Mouse (Mus musculus): ENCODE data around the gene Tspan15. TPM values are rescaled to one million over a fixed set of nuclear protein-coding genes. Genes with fewer than 3 reads are reported as not detected.
A peak's percentile ranks its signal among the peaks of the same experiment; 100 is the strongest.

Tspan15 gene
- total RNA-seq, 4 experiments from 2014 or later: 10.2 to 14.8 (median 13.5) TPM

- DNase-seq (ENCODE audit: low spot score in 2 of 2): peak; percentile 19 to 76
Observed at GRCm38 (mm10) chr10:62192701-62193157, 38.3 kb downstream of the Tspan15 start.

- DNase-seq (ENCODE audit: low spot score in 2 of 2): no peak
Observed at GRCm38 (mm10) chr10:62190821-62191220, 40.2 kb downstream of the Tspan15 start.

GRCm38 (mm10) chr10:62189910-62190309, 41.1 kb downstream of the Tspan15 start:
- DNase-seq (ENCODE audit: low spot score in 2 of 2): no peak

DNA sequence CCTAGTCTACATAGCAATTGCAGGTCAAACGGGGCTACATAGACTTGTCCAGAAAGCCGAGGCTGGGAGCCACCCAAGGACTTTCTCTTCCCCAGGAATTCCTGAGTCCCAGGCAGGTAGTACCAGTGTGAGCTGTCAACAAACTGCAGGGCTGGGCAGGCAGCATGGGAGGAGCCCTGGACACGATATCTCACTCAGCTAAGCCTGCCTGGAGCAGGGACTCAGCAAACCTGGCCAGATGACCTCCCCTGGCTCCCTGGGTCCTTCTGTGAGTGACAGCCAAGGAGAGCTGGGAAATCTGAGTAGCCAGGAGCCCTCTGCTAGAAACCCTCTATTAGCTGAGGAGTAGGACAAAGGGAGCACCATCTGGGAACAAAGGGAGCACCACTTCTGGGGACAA, 41.7 kb downstream of the Tspan15 start:
- DNase-seq (ENCODE audit: low spot score in 2 of 2): no peak

- DNase-seq (ENCODE audit: low spot score in 2 of 2): peak in 1 of 2 experiments; percentile 89
Observed at GRCm38 (mm10) chr10:62186882-62187281, 44.2 kb downstream of the Tspan15 start.

- peak; percentile 84 to 94 for DNase-seq (ENCODE audit: low spot score in 2 of 2)
Observed at GRCm38 (mm10) chr10:62183053-62183452, 48.0 kb downstream of the Tspan15 start.

DNA sequence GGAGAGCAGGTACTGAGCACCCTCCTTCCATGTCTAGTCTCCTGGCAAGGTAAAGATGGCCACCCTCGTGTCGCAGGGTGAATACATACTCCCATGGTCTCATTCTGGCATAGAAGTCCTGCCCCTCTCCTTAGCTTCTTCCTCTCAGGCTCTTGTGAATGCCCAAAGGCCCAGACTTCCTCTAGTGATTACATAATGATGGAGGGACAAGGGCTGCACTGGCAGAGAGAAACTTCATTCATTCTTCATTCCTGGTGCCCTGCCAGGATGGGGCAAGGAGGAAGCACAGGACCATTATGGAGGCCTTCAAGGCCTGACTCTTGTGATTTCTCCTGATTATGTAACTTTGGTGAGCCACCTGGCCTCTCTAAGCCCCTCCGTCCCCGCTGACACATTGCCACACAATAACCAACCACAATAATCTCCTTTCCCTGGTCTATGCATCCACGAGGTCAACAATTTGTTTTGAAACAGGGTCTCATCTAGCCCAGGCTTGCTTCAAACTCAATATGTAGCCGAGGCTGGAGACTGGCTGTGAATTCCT, 48.5 kb downstream of the Tspan15 start:
- DNase-seq (ENCODE audit: low spot score in 2 of 2): no peak

DNA sequence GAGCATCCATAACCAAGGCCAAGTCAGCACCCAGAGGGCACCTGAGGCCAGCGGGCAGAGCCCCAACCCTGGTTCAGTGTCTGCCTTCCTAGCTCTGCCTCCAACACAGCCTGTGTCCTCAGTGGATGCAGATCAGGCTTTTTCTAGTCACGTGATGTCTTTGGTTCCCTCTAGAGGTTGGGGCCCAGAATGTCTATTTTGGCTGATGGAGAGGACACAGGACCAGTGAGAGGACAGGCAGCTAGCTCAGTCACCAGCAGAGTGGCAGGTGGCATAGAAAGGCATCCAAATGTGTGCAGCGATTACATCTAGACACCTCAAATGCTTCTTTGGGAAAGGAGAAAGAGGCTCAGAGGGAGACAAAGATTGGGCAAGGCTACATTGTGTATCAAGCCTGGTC, 49.4 kb downstream of the Tspan15 start:
- no peak for DNase-seq (ENCODE audit: low spot score in 2 of 2)

DNA sequence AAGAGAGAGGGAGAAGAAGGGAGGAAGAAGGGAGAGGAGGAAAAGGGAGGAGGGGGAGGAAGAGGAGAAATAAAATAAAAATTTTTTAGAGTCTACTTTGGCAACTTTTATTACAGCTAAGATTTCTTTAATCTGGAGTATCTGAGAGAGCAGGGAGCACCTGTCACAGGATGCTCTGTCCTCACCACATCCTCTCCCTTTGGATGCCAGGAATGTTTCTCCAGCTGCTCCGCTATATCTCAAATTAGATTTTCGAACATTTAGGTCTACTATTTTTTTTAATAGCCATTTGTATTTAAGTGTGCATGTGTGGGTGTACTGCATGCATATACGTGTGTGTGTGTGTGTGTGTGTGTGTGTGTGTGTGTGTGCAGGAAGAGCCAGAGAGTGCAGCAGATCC, 51.1 kb downstream of the Tspan15 start:
- no peak for DNase-seq (ENCODE audit: low spot score in 2 of 2)

DNA sequence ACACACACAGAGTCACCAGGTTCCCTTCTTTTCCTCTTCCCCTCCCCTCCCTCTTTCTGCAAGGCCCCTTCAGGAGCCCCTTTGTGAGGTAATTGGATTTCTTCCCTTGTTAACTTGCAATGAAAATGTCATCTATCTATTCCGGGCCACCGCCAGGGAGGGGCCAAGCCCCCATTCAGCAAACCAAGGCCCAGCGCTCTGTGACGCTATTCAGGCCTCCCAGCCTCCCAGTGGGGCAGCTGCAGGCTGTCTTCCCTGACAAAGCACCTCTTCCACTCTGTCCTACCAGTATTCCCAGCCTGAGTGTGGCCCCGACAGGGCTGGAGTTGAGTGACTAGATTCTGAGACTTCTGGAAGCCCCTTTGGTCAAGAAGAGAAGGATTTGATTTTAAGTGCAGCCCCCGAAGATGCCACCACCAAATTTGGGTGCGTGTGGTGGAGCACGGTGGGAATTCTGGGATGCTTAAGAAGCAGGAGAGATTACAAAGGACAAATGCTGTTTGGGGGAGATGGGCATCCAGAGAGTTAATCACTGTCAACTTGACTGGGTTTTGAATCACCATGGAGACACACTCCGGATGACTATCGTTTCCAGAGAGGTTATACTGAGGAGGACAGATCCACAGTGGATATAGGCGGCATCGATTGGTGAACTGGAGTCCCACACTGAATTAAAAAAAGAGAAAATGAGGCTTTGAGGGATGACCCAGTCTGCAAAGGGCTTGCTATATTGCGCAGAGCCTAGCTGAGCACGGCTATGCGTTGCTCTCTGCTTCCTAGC, 56.3 kb downstream of the Tspan15 start:
- DNase-seq (ENCODE audit: low spot score in 2 of 2): no peak

DNA sequence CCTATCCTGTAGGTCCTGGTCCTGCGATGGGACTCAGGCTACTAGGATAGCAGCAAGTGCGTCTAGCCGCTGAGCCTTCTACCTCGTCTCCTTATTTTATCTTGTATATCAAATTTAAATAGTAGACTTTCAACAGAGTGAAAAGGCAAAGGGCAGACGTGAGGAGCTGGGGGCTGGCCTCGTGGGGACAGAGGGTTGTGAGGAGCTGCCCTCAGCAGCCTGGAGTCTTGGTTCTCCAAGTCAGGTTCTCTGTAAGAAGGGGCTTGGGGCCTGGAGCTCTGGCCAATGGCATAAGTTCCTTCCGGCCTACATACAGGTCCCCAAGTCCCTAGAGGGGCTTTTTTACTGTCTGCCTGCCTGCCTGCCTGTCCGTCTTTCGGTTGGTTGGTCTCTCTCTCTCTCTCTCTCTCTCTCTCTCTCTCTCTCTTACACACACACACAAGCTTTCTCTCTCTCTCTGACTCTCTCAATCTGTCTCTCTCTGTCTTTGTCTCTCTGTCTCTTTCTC, 57.1 kb downstream of the Tspan15 start:
- no peak for DNase-seq (ENCODE audit: low spot score in 2 of 2)

- no peak for DNase-seq (ENCODE audit: low spot score in 2 of 2)
Observed at GRCm38 (mm10) chr10:62172841-62173553, 58.1 kb downstream of the Tspan15 start.

DNA sequence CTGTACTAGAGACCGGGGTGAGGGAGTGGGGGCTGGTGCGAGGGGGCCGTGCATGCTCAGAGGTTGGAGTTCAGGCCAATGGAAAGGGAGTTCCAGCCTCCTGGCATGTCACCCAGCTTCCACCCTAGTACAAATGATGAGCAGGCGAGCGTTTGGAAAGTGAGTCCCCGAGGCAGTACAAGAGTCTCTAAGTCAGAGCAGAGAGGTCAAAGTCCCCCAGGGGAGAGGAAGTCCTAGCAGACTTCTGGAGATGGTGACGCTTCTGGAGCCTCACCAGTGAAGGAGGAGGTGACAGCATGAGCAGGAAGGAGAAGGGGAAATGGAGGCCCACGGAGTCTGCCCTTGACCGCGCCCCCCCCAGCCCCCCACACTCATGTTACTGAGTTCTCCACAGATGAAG, 68.6 kb downstream of the Tspan15 start:
- no peak for DNase-seq (ENCODE audit: low spot score in 2 of 2)

DNA sequence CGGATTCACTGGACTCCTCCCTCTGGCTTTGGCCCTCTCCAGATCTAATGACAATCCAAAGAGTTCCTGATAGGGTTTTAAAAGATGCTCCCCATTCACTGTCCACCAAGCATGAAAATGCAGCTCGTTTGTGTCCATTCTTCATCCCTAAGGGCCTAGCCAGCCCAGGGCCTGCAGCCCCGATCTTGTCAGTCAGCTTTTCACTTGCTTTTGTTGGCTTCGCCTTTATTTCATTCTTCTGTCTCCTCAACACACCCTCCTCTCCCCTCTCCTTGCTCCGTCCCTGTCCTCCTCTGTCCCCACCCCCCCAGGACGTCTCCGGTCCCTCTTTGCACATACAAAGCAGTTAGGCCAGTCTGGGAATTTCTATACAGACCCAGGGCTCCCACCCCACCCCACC, 81.1 kb downstream of the Tspan15 start:
- DNase-seq (ENCODE audit: low spot score in 2 of 2): no peak

DNA sequence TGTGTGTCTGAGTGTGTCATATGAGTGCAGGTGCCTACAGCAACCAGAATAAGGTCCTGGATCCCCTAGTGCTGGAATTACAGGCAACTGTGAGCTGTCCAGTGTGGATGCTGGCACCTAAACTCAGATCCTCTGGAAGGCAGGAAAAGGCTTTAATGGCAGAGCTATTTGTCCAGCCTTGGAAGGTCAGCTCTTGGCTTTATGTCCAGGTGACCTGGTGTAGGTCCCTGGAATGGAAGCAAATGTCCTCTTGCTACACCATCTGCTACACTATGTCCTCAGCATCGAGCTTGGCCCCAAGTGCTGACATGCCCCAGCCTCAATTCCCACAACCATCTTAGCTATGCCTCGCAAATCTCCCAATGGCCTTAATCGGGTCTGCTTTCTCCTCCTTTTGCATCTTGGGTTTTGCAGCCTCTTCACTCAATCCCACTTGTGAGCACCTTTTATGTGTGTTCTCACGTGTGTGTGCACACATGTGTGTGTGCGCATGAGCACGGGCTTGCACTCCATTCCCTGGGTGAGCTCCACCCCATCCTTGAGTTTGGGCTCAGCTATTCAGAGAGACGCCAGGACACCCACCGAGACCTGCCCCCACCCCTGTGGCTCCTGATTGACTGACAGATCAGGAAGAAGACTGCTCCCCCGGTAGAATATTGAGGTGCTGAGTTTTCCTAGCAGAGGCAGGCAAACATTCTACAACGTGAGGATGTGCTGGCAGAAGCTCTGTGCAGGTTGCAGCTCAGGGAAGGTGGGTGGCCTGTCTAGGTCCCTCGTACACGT, 83.4 kb downstream of the Tspan15 start:
- DNase-seq (ENCODE audit: low spot score in 2 of 2): no peak

- no peak for DNase-seq (ENCODE audit: low spot score in 2 of 2)
Observed at GRCm38 (mm10) chr10:62145957-62146356, 85.1 kb downstream of the Tspan15 start.

- DNase-seq (ENCODE audit: low spot score in 2 of 2): no peak
Observed at GRCm38 (mm10) chr10:62143820-62144219, 87.2 kb downstream of the Tspan15 start, which contains the start of gene Fam241b. TSS of gene Fam241b (minus strand) at chr10:62143920.

DNA sequence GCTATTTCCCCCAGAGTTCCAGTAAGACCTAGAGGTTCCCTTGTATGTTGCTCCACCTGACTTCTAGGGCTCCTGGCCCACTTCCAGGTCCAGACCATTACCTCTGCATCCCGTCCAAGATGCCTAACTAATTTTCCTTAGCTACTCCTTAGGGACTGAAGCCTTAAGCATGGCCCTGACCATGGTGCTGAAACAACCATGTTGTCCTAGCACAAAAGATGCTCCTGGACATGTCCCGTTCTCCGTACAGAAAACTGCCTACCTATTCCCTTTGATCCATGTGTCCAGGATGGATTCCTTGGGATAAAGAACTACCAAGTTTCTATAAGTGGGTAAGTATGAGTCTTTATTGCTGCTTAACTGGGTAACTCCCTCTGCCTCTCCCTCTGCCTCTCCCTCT, 93.0 kb downstream of the Tspan15 start:
- no peak for DNase-seq (ENCODE audit: low spot score in 2 of 2)

DNA sequence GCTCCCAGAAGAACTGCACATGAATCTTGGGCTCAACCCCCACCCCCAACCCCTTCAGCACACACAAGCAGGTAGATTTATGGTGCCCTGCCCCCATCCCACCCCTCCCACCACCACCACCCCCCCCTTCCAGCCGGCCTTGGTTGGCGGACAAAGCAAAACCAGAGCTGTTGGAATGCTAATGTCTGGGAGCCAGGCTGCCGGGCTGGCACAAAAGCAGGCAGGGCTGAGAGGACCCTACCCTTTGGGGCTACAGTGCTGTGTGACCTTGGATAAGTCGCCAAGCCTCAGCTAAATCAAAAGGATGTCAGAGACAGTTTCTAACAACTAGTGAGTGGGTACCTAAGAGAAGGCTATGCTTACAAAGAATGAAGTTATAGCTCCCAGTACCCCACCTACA, 93.9 kb downstream of the Tspan15 start:
- no peak for DNase-seq (ENCODE audit: low spot score in 2 of 2)

- no peak for DNase-seq (ENCODE audit: low spot score in 2 of 2)
Observed at GRCm38 (mm10) chr10:62135696-62136470, 95.2 kb downstream of the Tspan15 start.

Measured in left cerebral cortex, adult 8-10 months (tissue).